Mouse (Mus musculus) right cerebral cortex, postnatal 14 days (tissue): ENCODE data around the gene Ctps.

Experiments
- DNase-seq: peaks from one replicate; pipeline ENCODE4 v3.0.0; 2022

Ctps gene

DNA sequence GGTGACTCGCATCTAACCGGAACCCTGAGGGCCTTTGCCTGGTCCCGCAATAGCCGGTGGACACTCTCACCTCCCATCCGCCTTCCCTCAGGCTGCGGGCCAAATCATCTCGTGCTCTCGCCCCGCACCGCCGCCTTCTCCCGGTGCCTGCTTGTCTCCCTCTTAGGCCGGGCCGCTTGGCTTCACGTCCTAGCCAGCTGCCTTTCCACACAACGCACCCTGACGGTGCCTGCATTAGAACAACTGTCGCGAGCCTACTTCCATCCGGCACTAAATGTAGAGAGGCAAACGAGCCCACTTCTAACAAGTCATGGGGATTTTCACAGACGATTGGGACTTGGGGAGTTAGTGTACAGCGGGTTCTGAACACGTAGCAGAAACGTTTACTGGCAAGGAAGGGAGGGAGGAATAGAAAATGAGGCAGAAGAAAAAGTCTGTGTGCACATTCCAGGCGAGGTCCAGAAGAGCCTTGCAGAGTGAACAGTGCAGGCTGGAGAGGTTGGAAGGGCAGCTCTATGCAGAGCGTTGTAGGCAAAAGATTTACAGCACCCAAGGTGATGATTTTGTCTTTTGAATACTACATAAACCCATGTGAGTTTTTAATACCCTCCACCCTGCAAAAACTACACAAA, 478 bp upstream of the Ctps start:
- DNase-seq: no peak

DNA sequence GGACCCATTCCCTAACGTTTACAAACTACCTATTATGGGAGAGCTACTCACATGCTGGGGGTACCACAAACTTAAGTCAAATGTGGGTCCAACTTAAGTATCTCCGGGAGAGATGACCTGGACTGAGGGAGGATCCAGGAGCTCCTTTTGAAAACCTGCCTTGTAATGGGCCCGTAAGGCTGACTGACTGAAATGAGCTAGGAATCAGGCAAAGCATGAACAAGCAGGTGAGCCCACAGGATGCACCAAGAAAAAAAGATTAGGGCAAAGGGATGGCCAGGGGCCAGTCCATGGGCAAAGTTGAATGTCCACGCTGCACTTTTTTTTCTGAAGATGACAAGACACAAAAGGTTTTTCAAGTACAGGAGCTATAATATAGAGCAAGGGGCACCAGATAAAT, 1.1 kb downstream of the Ctps start:
- DNase-seq: no peak

GRCm38 (mm10) chr4:120568005-120568404, 2.1 kb downstream of the Ctps start:
- DNase-seq: no peak

DNA sequence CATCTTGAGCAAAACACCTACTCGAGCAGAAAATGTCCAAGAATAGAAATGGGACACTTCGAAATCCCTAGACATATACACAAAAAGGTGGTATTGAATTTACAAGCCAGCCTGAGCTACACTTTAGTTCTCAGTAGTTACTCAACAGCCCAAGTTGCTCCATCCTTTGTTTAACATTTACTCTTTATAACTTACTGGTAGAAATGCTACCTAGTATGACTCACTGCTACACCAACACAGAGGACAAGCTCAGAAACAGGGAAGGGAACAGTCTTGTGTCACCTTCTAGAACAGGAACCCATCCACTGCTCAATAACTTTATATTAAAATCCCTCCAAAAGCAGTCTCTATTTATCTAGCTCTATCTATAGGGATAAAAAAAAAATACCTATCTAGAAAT, 4.3 kb downstream of the Ctps start:
- no peak for DNase-seq

GRCm38 (mm10) chr4:120556592-120556991, 13.5 kb downstream of the Ctps start:
- no peak for DNase-seq

GRCm38 (mm10) chr4:120544896-120545295, 25.2 kb downstream of the Ctps start:
- no peak for DNase-seq

DNA sequence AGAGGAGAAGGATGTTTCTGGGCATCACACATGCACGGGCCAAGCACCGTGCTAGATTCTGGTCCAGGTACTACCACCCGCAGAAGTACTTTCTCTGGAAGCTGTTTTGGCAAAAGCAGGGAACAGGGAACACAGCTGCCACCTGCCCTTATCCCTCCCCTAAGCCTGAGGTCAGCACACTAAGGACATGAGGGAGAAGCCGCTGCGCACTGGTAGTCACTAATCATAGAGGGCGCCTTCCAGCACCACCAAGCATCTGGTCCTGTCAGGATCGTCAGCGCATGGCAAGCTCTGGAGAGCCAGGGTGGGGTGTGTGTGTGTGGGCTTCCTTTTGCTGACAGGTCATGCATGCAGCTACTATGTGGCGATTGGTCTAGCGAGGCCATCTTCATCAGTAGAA, 31.4 kb downstream of the Ctps start:
- no peak for DNase-seq

DNA sequence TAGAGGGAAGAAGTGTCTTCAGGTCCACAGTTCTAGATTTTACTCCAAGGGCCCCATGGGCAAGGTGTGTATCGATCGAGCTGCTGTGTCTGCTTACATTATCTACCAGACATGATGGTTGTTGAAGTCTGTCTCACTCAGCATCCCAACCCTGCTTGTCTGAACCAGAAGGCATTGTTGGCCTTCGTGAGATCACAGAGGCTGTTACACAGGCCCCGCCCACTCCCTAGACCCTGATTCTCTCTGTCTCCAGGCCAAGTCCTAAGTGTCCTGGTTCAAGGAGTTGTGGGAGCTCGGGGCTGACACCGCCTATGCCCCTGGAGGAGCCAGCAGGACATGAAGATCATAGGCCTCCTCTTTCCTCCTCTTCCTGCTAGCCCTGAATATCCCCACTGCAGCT, 38.1 kb downstream of the Ctps start, which contains the start of gene Slfnl1:
TSS of gene Slfnl1 (plus strand) at position 246 of the 400 bp plus-strand sequence.
- no peak for DNase-seq

DNA sequence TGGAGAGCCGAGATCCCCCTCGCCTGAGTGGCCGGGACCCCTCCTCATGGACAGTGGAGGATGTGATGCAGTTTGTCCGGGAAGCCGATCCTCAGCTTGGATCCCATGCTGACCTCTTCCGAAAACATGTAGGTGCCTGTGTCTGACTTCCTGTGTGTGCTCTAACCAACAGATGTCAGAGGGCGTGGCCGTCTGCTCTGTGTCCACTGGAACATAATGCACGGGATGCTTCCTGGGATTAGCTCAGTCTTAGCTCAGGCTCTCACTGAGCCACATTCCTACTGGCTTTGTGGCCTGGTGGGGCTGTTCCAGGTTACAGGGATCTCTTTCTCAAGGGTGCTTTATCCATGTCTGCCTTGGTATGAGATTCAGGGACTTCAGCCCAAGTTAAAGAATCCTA, 41.9 kb downstream of the Ctps start:
- DNase-seq: no peak

- no peak for DNase-seq
These were observed 47.0 kb downstream of the Ctps start for GRCm38 (mm10) chr4:120523092-120523491.

GRCm38 (mm10) chr4:120522351-120522750, 47.7 kb downstream of the Ctps start:
- DNase-seq: no peak

- DNase-seq: no peak
These were observed 48.3 kb downstream of the Ctps start for GRCm38 (mm10) chr4:120521761-120522160.

GRCm38 (mm10) chr4:120517335-120517734, 52.7 kb downstream of the Ctps start:
- DNase-seq: no peak

- no peak for DNase-seq
These were observed 53.2 kb downstream of the Ctps start for GRCm38 (mm10) chr4:120516907-120517306.

DNA sequence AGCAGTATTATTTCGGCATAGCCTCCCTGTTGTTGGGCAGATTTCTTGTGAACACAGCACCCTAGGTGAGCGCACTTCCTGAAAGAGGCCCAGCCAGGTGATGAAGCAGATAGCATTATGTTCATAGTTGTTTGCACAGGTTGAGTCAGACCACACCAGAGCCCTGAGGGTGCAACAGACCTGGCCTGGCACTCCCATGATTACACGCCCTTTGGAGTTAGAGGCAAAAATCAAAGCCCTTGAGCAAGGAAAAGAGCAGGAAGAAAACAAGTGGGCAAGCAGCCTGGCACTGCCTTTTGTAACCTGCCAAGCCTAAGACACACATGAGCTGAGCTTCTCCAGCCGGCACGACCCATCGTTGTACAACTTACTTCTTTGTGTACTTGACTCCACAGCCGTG, 53.6 kb downstream of the Ctps start:
- DNase-seq: no peak

GRCm38 (mm10) chr4:120514366-120514765, 55.7 kb downstream of the Ctps start:
- no peak for DNase-seq

- DNase-seq: no peak
These were observed 58.9 kb downstream of the Ctps start for GRCm38 (mm10) chr4:120511203-120511602.

GRCm38 (mm10) chr4:120506955-120507354, 63.1 kb downstream of the Ctps start:
- DNase-seq: no peak
